Mouse (Mus musculus) urinary bladder, postnatal 25 days (tissue): ENCODE data around the gene Gkn3.
A peak's percentile ranks its signal among the peaks of the same experiment; 100 is the strongest.

Source experiments
- DNase-seq: peaks from one replicate; pipeline ENCODE4 v3.0.0; 2022; ENCODE audit warnings: low spot score

Gkn3 gene

GRCm38 (mm10) chr6:87354441-87354840 is 34.3 kb downstream of the Gkn3 start:
- no peak for DNase-seq

GRCm38 (mm10) chr6:87350829-87351228 is 37.9 kb downstream of the Gkn3 start, which contains the start of gene Gkn1:
Gene Gkn1, minus strand, starts transcription at chr6:87350942.
- DNase-seq = no peak

GRCm38 (mm10) chr6:87335935-87336295 is 52.8 kb downstream of the Gkn3 start:
- DNase-seq = no peak

GRCm38 (mm10) chr6:87335091-87335934 is 53.4 kb downstream of the Gkn3 start, which contains the start of gene Antxr1:
Gene Antxr1, minus strand, starts transcription at chr6:87335821.
- DNase-seq = peak; percentile 52

DNA sequence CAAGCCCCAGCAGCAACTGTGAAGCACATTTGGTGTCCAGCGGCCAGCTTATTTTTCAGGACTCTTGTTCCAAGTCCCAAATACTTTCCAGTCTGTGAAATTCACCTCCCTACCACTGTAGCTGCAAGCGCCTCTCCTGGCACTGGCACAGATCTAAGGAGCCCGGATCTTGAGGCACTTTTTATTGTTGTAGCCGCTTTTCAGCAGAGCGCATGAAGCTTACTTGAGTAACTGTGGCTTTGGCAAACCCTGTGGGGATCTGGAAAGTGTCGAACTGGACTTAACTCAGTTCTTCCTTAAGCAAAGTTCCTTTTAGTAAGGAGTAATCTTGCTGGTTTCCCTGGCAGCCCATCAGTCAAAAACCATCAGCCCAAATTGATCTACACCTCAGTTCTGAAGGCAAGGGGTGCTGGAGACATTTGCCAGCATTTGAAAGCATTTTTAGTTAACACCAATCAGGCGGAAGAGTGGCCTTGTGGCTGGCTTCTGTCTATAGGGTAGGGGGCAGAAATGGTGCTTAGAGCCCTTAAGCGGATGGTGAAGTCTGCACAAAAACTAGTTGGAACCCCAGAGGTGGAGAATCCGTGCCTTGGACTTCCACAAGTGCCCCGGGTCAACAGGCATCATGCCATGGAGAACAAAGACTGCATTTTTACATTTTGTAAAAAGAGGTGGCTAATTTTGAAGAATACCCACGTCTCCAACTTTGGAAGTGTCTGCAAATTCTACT is 54.2 kb downstream of the Gkn3 start:
- no peak for DNase-seq
